Mouse (Mus musculus) kidney, adult 2 months (tissue): ENCODE measurements around the gene Gm12253.

Source experiments
- CTCF ChIP-seq: fragments of 200-500 bp; conservative IDR thresholded peaks from 2 replicates; pipeline ENCODE4 v1.5.1; 2011; ENCODE audit warnings: low read depth, mild to moderate bottlenecking, control low read depth, low read length, moderate library complexity, mixed read lengths; ENCODE audit not compliant: insufficient read depth, insufficient read length
- POLR2A ChIP-seq: fragments of 200-500 bp; IDR thresholded peaks from one replicate; pipeline ENCODE4 v1.6.1; 2011; ENCODE audit warnings: low read depth, low read length, control low read depth

- TF ChIP-seq CTCF = no peak
- TF ChIP-seq POLR2A = no peak
Measured at GRCm38 (mm10) chr11:58408066-58408465, 24.3 kb upstream of the Gm12253 start.
